Mouse (Mus musculus) left cerebral cortex, postnatal 14 days (tissue): ENCODE measurements around the gene Ttll8. TPM values are rescaled to one million over a fixed set of nuclear protein-coding genes. Genes with fewer than 3 reads are reported as not detected.

ENCODE experiments used
- DNase-seq, 2 experiments: peaks; one replicate each; pipeline ENCODE4 v3.0.0; 2021 to 2022; ENCODE audit warnings: low spot score in 2 of 2, mixed read lengths in 1 of 2
- intact Hi-C: fragments of 180-260 bp; cut with DNase I; formaldehyde crosslinking; loops from one replicate; pipeline ENCODE4 v1.15.1; 2025
- total RNA-seq, 2 experiments: library from RNA; stranded (reverse); gene quantifications; 2 replicates each; pipeline ENCODE4 v1.2.3; 2021

The Ttll8 gene
- total RNA-seq, 2 experiments from 2014 or later: 0.81 to 1.7 TPM

- DNase-seq: no peak
- intact Hi-C loops: no loop called here
Measured at GRCm38 (mm10) chr15:88865061-88865460, 89.2 kb downstream of the Ttll8 start.

GRCm38 (mm10) chr15:88864270-88865030 is 89.8 kb downstream of the Ttll8 start:
- DNase-seq: peak in 1 of 2 experiments; percentile 51

GRCm38 (mm10) chr15:88863695-88864231 is 90.5 kb downstream of the Ttll8 start:
- intact Hi-C loops: loop anchor here (5.0 kb wide), 1 partner anchor 36 kb away; no protein-coding TSS in a partner anchor
- DNase-seq: peak; percentile 87 to 93

More at GRCm38 (mm10) chr15:88864270-88865030, 89.8 kb downstream of the Ttll8 start:
- intact Hi-C loops: loop anchor here (5.0 kb wide), 1 partner anchor 37 kb away; no protein-coding TSS in a partner anchor

- DNase-seq: peak; percentile 55 to 60
- intact Hi-C loops: loop anchor here (5.0 kb wide), 1 partner anchor 36 kb away; no protein-coding TSS in a partner anchor
Measured at GRCm38 (mm10) chr15:88862881-88863694, 91.1 kb downstream of the Ttll8 start.

GRCm38 (mm10) chr15:88861772-88862622 is 92.2 kb downstream of the Ttll8 start, which contains the start of gene Pim3:
Gene Pim3, plus strand, starts transcription at chr15:88862186.
- intact Hi-C loops: loop anchor here (5.0 kb wide), 1 partner anchor 35 kb away; no protein-coding TSS in a partner anchor
- peak; percentile 97 to 98 for DNase-seq

- intact Hi-C loops: loop anchor here (5.0 kb wide), 1 partner anchor 33 kb away; no protein-coding TSS in a partner anchor
Measured at GRCm38 (mm10) chr15:88860781-88861180, 93.4 kb downstream of the Ttll8 start.

DNA sequence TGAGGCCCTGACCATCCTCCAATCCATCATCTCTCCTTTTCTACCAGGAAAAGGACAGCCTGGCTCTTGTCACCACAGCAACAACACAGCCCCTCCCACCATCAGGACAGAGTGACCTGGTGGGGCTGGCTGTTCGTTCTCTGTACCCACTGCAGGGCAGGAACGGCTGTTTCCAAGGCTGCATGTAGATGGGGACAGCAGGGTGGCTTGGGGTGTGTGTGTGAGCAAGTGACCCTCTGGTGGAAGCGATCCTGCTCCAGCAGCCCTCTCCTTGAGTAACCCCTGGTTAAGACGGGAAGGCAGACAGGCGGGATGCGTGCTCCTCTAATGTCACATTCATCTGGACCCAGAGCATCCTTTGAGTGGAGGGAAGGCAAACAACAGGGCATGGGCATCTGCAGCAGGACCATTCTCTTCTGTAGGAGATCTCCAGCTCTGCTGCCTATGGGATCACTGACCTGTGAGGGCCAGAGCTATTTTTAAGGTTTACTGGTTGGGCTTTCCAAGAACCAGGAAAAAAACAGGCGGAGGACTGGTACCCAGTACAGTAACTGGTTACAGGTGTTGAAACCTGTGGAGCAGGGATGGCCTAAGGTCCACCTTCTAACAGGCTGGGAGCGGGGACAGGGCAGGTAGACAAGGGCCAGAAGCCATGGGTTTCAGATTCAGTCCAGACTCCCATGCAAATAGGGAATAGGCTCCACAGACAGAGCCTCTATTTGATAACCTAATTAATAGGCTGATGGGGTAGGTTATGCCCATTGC is 94.8 kb downstream of the Ttll8 start:
- no peak for DNase-seq
- intact Hi-C loops: no loop called here

More at GRCm38 (mm10) chr15:88860781-88861180, 93.4 kb downstream of the Ttll8 start:
- no peak for DNase-seq

- no peak for DNase-seq
- intact Hi-C loops: no loop called here
Measured at GRCm38 (mm10) chr15:88858707-88859106, 95.5 kb downstream of the Ttll8 start.

- no peak for DNase-seq
- intact Hi-C loops: no loop called here
Measured at GRCm38 (mm10) chr15:88858141-88858541, 96.1 kb downstream of the Ttll8 start.

DNA sequence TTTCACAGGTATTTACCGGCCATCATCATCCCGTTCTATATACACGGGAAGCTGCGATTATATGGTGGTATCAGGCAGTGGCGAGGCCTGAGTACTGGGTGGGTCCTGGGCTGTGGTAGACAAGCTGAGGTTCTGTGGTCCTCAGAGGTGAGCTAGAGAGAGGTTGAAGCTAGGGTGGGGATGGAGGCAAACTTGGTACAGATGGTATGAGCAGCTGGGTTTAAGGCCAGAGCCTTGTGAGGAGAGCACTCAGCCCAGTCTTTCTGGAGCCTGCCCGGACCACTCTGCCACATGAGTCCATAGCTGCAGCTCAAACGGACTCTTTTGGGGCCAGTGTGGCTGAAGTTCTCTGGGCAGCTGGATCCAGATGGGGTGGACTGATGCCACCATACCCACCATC is 96.9 kb downstream of the Ttll8 start:
- intact Hi-C loops: no loop called here
- DNase-seq: no peak

- DNase-seq: no peak
- intact Hi-C loops: no loop called here
Measured at GRCm38 (mm10) chr15:88856613-88857012, 97.6 kb downstream of the Ttll8 start.

GRCm38 (mm10) chr15:88855896-88856417 is 98.3 kb downstream of the Ttll8 start:
- intact Hi-C loops: no loop called here
- DNase-seq: no peak

DNA sequence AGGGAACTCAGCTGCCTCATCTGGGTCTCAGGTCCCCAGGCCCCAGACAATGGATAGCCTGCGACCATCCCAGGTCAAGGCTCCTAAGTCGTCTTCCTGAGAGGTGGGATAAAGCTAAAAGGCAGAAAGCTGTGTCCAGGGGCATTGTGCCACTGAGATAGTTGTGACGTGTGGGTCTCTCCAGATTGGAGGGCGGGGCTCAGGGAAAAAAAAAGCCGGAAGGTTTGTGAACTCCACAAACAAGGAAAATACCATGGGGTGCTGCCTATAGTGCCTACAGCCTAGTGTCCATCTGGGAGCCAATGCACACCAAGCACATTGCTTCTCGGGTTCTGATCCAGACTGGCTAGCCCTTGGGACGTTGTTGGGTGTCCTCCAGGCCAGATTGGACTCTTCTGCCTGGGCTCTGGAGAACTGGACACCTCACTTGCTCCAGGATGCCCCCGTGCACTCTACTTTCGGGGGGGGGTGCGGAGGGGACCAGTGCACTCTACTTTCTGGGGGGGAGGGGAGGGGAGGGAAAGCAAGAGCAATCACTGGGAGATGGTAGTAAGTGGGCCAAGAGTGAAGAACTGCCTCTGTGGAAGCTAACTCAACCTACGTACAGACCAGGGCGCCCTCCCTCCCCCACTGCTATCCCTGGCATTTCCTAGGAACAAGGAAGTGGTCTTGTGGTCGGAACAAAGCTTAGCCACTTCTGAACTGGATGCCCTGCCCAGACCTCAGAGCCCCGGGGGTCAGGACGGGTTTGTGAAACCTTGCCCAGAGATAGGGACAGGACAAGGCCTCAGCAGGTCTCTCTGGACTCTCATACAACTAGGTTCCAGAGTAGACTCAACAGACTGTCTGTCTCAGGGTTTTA is 99.0 kb downstream of the Ttll8 start:
- intact Hi-C loops: no loop called here
- no peak for DNase-seq

- intact Hi-C loops: no loop called here
- no peak for DNase-seq
Measured at GRCm38 (mm10) chr15:88854119-88854968, 99.9 kb downstream of the Ttll8 start.

- intact Hi-C loops: no loop called here
- no peak for DNase-seq
Measured at GRCm38 (mm10) chr15:88853106-88853505, 101.1 kb downstream of the Ttll8 start.

- intact Hi-C loops: no loop called here
Measured at GRCm38 (mm10) chr15:88851507-88852149, 102.6 kb downstream of the Ttll8 start.

More at GRCm38 (mm10) chr15:88851507-88852149, 102.6 kb downstream of the Ttll8 start:
- DNase-seq: no peak
